Mouse (Mus musculus) embryo, embryonic 10 days (tissue): ENCODE results near the gene Rab3c.

Source experiments
- DNase-seq: peaks from one replicate; pipeline ENCODE4 v3.0.0-alpha.2; 2015; ENCODE audit warnings: low spot score

Rab3c gene

DNA sequence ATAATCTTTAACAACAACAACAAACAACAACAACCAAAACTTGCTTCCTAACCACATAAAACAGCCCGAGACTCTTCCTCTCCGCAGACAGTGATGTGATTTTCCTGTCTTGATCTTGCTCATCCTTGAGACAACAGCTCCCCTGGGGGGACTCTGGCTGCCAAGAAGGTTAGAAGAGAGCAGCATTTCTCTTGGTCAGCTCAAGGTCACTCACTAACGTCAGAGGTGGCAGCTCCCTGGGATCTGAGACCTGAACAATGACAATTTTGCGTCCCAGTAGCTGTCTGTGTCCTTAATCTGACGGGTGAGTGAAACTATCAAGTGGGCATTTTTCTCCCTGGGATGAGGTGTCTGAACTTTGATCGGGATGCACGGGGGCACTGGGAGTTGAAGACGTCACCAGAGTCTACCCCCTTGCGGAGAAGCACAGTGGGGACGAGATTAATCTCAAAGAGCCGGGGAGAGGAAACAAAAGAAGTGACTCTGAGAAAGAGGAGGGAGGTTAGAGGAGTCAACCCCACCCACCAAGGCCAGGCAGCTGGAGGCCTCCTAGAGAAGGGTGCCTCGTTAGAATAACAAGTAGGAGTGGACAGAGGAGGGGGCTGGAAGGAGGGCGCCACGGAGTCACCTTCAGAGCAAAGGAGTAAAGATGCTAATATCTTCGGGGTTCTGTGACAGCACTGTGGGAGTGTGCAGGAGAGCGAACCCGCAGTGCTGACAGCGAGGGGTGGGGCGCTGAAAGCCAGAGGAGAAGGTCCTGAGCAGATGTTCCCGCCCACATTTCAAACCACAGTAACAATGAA lies 261.7 kb downstream of the Rab3c start:
- DNase-seq = peak; percentile 24

DNA sequence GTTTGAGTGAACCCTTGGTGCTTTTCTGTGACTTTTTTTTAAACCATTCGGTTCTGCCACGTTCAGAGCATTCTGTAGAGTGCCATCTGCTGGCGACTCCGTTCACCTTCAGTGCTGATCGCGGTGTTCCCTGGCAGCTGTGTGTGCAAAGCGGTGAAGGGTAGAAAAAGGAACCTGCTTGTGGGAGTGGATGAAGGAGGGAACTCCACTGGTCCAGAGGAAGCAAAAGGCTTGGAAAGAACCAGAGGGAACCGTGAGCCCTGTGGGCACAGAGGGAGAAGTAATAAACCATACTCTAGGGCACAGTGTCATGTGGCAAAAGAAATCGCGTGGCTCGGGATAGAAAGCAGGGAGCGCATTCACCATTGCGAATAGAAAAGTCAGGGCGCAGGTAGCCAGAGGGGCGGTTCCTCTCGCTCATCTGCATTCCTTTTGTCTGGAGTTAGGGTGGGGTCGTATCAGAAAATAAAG lies 262.3 kb downstream of the Rab3c start:
- peak; percentile 94 for DNase-seq

DNA sequence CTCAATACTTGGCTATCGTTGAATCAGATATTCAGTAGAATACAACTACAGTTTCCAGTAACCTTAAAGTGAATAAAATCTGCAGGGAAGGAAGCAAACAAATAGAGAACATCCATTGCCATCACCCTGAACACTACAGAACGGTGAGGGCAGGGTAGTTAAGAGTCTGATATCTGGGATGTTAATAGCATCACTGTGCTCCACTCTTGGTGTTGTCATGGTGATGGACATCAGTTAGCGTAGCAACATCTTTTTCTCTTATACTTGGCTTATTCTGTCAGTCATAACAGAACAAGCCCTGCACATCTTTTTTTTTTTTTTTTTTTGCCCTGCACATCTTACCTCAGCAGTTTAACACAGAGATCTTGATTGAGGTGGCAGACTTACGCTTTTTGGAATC lies 268.8 kb downstream of the Rab3c start:
- no peak for DNase-seq

DNA sequence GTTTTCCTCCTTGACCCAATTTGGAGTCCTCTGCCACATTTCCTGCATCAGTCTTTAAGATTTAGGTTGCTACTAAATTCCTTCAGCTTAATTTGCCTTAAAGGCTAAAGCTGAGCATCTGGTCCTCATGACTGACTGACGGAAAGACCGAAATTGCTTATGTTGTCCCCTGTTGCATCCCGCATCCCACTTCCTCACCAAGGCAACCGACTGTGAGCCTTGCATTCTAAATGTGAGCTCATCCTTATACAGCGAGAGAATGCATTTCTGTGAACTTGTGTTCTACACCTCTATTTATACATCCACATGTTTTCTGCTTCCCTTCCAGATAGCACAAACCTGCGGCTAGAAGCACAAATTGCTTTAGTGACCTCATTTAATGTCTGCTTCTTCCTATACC lies 269.9 kb downstream of the Rab3c start:
- DNase-seq = no peak

DNA sequence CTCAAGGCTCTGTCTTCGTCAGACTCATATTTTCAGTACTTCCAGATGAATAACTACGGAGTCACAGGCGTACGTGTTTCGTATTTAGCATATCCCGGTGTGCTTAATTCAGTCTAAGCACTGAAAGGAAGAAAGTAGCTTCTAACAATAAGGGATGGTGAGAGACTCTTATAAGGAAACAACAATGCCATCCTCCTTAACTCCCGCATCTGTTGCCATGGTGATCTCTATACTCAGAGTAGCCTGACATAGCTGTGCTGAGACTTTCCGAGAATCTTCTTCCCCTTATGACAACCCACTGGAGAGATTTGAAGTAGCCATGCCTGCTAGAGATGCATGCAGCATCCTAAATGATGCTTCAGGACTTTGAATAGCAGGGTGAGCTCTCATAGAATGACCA lies 272.3 kb downstream of the Rab3c start:
- DNase-seq = peak; percentile 16

DNA sequence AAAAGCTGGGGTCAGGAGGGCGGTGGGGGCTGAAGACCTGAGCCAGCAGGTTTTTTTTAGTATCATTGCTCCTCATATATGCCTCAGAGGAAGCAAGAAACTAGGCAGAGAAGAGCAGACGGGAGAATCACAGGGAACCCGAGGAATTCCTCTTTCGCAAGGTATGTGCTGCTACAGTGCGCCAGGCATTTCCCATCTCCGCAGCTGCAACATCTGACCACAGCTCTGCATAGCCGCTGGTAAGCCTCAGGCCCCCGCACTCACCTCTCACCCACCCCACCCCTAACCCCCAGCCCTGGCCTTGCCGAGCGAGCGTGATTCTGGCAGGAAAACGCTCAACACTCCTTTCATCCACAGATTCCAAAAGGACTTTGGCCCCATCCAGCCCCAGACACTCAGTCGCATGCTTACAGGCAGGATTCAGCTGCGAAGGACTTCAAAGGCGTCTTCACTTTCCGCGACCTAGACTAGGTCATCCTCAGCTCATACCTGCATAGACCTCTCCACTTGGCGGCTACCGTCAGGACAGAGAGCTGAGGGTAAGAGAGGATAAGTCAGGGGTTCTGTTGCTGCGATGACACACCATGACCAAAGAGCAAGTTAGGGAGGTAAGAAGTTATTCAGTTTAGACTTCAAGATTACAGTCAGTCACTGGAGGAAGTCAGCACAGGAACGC lies 274.6 kb downstream of the Rab3c start:
- DNase-seq = no peak
